Mouse (Mus musculus): ENCODE results near the gene Olfr805. TPM values are rescaled to one million over a fixed set of nuclear protein-coding genes. Genes with fewer than 3 reads are reported as not detected.
A peak's percentile ranks its signal among the peaks of the same experiment; 100 is the strongest.

The Olfr805 gene
- total RNA-seq (2021): not detected
- long read RNA-seq, experiment 1: 0 reads
- long read RNA-seq, experiment 2: 0 reads

DNA sequence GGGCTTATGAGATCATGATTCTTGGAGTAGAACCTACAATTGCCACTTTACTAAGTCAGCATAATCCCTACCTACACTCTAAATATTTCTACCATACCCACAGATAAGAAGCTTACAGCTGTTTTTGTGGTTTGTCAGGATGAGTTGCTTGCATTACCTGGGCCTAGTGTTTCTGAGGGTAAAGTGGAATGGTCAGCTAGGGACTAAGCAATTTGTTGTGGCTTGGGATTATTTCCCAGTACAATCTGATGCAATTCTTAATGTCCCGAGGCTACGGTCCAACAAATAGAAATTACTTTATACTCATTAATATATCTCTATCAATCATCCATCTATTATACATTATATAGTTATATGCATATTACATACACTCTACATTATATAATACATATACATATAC, at the start of gene Olfr805:
Olfr805 (minus strand) TSS at position 101 of the 400 bp plus-strand sequence.
- DNase-seq: no peak
- intact Hi-C loops (cut with DNase I; ENCODE audit: low total_unique reads): no loop called here

DNA sequence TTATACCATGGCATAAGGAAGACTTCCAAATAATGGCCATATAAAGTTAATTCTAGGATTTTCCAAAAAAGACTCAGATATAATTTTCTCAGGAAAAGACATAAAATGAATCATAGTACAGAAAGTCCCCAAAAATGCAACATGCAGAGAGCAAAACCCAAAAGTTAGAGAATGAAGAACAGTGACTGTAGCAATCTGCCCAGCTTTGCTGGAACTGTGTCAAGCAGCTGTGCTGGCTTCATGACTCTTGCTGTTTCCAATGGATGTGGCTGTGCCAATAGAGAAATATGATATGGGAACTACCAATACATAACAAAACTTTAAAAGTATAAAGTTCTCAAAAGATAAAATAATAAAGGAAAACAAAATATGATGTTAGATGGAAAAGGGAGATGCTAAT, 48.9 kb upstream of the Olfr805 start:
- intact Hi-C loops (cut with DNase I; ENCODE audit: low total_unique reads): no loop called here
- peak; percentile 38 for DNase-seq

DNA sequence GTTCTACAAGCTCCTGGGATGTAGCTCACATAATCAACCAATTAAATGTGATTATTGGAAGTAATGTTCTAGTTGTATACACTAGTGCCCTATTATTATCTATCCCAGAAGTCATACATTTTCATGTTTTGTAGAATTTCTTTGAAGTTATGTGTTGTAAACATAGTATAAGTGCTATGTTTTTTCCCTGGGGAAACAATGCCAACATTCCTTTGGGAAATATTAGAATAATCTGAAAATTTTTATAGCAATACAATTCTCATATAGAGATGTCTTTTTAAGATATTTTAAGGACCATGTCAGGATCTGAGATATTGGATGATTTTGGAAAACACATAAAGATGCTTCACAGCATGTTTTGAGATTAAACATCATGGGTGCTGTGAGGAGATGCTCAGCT, 45.2 kb upstream of the Olfr805 start, which contains the start of gene Olfr809:
Olfr809 (plus strand) TSS at position 301 of the 400 bp plus-strand sequence.
- no peak for DNase-seq
- intact Hi-C loops (cut with DNase I; ENCODE audit: low total_unique reads): no loop called here

DNA sequence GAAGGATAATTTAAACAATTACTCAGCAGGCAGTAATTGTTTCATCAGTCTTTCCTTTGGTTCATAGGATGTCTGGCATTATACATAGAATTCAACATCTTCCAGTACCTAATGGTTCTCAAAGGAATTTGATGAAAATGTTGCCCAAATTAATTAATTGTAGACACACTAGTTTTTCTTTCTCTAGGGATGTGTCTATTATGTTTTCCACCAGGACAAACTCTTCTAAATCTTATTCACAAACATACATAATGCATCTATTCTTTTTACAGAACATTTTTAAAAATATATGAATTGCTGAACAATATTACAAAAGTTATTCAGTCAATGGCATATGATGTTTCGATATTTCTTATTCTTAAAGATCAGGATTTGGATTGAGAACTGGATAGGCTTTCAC, 36.0 kb upstream of the Olfr805 start, which contains the start of gene Olfr808:
Olfr808 (plus strand) TSS at position 301 of the 400 bp plus-strand sequence.
- DNase-seq: no peak

DNA sequence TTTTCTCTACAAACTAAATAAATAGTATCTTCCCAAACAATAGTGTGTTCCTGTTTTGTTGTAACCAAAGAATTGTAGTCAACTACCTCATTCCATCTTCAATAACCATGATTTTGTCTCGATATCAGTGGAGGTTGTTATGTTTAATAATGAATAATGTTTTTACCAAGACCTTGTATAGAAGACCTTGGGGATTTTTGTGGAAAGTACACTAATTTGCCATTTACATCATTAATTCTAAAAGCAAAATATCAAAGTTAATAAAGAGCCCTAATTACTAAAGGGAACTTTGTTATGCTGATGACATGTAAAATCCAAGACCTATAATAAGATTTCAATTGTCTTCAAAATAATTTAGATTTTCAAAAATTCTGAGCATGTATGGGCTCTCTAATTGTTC, 28.5 kb upstream of the Olfr805 start, which contains the start of gene Olfr807:
Olfr807 (minus strand) TSS at position 101 of the 400 bp plus-strand sequence.
- intact Hi-C loops (cut with DNase I; ENCODE audit: low total_unique reads): no loop called here
- DNase-seq: no peak

More for the DNA sequence above, 36.0 kb upstream of the Olfr805 start, which contains the start of gene Olfr808:
- intact Hi-C loops (cut with DNase I; ENCODE audit: low total_unique reads): no loop called here

DNA sequence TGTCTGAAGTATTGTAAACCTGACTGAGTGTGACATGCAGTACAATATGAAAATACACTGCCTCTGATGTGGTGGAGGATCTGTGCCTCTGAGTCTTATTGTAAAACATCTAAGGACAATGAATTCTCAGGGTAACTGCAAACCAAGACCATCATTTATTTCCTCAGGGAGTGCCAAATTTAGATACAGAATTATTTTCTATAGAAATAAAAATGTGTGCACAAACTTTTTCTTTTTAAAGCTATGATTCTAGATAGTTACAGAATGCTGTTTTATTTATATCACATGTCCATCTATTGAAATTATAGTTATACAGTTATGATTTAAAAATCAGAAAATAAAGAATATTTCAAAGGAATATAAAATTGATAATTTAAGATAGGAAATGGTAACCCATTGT, 12.6 kb upstream of the Olfr805 start, which contains the start of gene Olfr806:
Olfr806 (minus strand) TSS at position 101 of the 400 bp plus-strand sequence.
- no peak for DNase-seq
- intact Hi-C loops (cut with DNase I; ENCODE audit: low total_unique reads): no loop called here

DNA sequence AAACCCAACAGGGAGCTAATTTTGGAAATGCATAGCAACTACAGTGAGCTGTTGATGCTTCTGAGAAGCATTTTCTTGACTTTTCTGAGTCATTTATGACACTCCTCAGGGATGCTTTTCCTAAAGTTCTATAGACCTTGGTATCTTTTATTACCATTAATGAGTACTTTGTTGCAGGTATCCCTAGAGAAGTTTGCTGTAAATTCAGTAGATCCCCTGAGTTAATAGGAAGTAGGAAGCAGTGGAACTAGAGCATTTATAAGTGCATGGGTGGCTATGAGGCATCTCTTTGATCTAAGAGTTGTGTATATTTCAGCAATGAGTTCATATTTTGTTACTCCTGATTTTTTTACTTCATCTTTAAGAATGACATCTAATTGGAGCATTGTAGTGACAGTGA, 26.3 kb downstream of the Olfr805 start, which contains the start of gene Olfr804:
Olfr804 (plus strand) TSS at position 301 of the 400 bp plus-strand sequence.
- no peak for DNase-seq

DNA sequence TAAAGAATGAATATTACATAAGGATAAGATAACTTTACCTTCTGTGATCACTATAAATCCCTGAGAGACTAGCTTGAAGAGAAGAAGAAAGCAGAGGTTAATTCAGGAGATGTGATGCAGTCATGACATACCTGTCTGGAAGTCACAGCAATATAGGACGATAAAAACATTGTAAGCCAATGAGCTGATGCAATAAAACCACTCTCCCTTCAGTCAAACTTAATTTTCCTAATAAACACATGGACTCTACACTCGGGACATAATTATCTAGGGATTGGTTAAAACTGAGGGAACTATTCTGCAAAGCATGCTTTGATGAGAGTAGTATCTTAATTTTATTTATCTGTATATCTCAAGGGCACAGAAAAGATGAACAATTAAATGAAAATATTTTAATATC, 35.0 kb downstream of the Olfr805 start, which contains the start of gene Olfr803:
Olfr803 (minus strand) TSS at position 101 of the 400 bp plus-strand sequence.
- intact Hi-C loops (cut with DNase I; ENCODE audit: low total_unique reads): no loop called here
- DNase-seq: no peak

More for the DNA sequence above, 26.3 kb downstream of the Olfr805 start, which contains the start of gene Olfr804:
- intact Hi-C loops (cut with DNase I; ENCODE audit: low total_unique reads): no loop called here

DNA sequence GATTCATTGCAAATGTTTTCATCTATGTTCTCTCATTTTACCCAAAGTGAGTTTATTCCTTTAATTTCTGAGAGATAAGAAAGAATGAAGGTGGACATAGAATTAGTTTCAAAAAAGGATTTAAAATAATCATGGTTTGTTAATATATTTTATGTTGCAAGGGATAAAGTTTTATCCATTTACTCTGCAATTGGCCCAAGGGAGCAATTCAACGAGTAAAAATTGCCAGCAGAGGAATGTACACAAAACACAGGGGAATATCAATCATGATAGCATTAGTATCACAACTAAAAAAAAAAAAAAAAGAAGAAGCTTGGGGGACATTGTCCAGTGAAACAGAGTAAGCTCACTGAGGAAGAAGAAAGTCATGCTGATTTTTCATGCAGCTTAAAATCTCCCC, 41.1 kb downstream of the Olfr805 start, which contains the start of gene Olfr802:
Olfr802 (minus strand) TSS at position 101 of the 400 bp plus-strand sequence.
- DNase-seq: no peak
- intact Hi-C loops (cut with DNase I; ENCODE audit: low total_unique reads): no loop called here

DNA sequence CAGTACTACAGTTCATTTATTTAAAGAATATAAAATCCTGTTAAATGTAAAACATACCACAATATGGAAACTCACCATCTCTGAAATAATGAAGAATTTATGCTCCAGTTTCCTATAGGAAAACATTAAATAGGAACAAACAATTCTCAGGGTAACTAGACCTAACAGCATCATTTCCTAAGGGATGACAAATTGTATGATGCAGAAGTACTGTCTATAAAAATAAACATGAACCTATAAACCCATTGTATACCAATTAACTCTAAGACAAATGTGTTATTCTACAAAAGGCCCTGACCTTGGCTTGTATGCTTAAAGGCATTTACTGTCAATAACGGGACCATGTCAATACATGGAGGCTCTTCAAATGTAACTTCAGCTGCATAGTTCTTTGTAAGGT, 55.4 kb downstream of the Olfr805 start, which contains the start of gene Olfr801:
Olfr801 (minus strand) TSS at position 101 of the 400 bp plus-strand sequence.
- intact Hi-C loops (cut with DNase I; ENCODE audit: low total_unique reads): no loop called here
- no peak for DNase-seq

Small RNAs within 50 kb of the gene (microRNA-seq; reads per million reads assigned to microRNA genes)
- gene Gm24485: 0 reads per million in 2 experiments

Other genes starting within 250 kb of the Olfr805 start
- not detected for gene Olfr789, start 244.6 kb downstream of the Olfr805 start, total RNA-seq (2021)
- not detected for gene Olfr790, start 230.9 kb downstream of the Olfr805 start, total RNA-seq (2021)
- not detected for gene Olfr791, start 207.6 kb downstream of the Olfr805 start, total RNA-seq (2021)
- not detected for gene Olfr792, start 190.2 kb downstream of the Olfr805 start, total RNA-seq (2021)
- not detected for gene Olfr794, start 161.7 kb downstream of the Olfr805 start, total RNA-seq (2021)
- not detected for gene Olfr796, start 116.8 kb downstream of the Olfr805 start, total RNA-seq (2021)
- gene Olfr798, start 101.4 kb downstream of the Olfr805 start, total RNA-seq (2021): not detected
- not detected for gene Olfr799, start 91.9 kb downstream of the Olfr805 start, total RNA-seq (2021)
- gene Olfr800, start 71.7 kb downstream of the Olfr805 start, total RNA-seq (2021): not detected
- not detected for gene Olfr801, start 55.5 kb downstream of the Olfr805 start, total RNA-seq (2021)
- gene Olfr802, start 41.2 kb downstream of the Olfr805 start, total RNA-seq (2021): not detected
- gene Olfr803, start 35.1 kb downstream of the Olfr805 start, total RNA-seq (2021): not detected
- not detected for gene Olfr804, start 26.2 kb downstream of the Olfr805 start, total RNA-seq (2021)
- gene Olfr806, start 12.5 kb upstream of the Olfr805 start, total RNA-seq (2021): not detected
- gene Olfr807, start 28.4 kb upstream of the Olfr805 start, total RNA-seq (2021): not detected
- gene Olfr808, start 36.1 kb upstream of the Olfr805 start, total RNA-seq (2021): not detected
- not detected for gene Olfr809, start 45.3 kb upstream of the Olfr805 start, total RNA-seq (2021)
- gene Olfr810, start 65.5 kb upstream of the Olfr805 start, total RNA-seq (2021): not detected
- gene Olfr811, start 75.0 kb upstream of the Olfr805 start, total RNA-seq (2021): not detected
- gene Olfr812, start 116.7 kb upstream of the Olfr805 start, total RNA-seq (2021): not detected
- not detected for gene Olfr813, start 126.0 kb upstream of the Olfr805 start, total RNA-seq (2021)
- not detected for gene Olfr814, start 150.5 kb upstream of the Olfr805 start, total RNA-seq (2021)
- gene Olfr815, start 176.5 kb upstream of the Olfr805 start, total RNA-seq (2021): not detected
- gene Olfr816, start 186.2 kb upstream of the Olfr805 start, total RNA-seq (2021): not detected
- not detected for gene Olfr818, start 219.7 kb upstream of the Olfr805 start, total RNA-seq (2021)
- not detected for gene Olfr819, start 237.9 kb upstream of the Olfr805 start, total RNA-seq (2021)
- gene Olfr247, start 246.8 kb upstream of the Olfr805 start, total RNA-seq (2021): not detected